Mouse (Mus musculus) olfactory bulb, adult 2 months (tissue): ENCODE measurements around the gene Vcam1. TPM values are rescaled to one million over a fixed set of nuclear protein-coding genes. Genes with fewer than 3 reads are reported as not detected.

Source experiments
- H3K27ac ChIP-seq: fragments of 200-500 bp; 2 replicates; pipeline ENCODE4 v1.5.1; 2012; ENCODE audit warnings: low read depth, low read length; ENCODE audit not compliant: insufficient read depth
- H3K4me1 ChIP-seq: fragments of 200-500 bp; 2 replicates; pipeline ENCODE4 v1.6.1; 2012; ENCODE audit warnings: low read length; ENCODE audit not compliant: control insufficient read depth, insufficient read depth
- H3K4me3 ChIP-seq: fragments of 200-500 bp; 2 replicates; pipeline ENCODE4 v1.5.1; 2012; ENCODE audit warnings: mild to moderate bottlenecking, low read depth, low read length, moderate library complexity; ENCODE audit not compliant: insufficient read depth
- CTCF ChIP-seq: fragments of 200-500 bp; IDR thresholded peaks from 2 replicates; pipeline ENCODE4 v1.5.1; 2012; ENCODE audit warnings: low read depth, mild to moderate bottlenecking, low read length, moderate library complexity; ENCODE audit not compliant: insufficient read depth
- POLR2A ChIP-seq: fragments of 200-500 bp; IDR thresholded peaks from 2 replicates; pipeline ENCODE4 v1.6.1; 2012; ENCODE audit warnings: mild to moderate bottlenecking, low read depth, low read length, moderate library complexity; ENCODE audit not compliant: insufficient read depth
- WGBS: fragments of 180-500 bp; shearing (Covaris S2); methylation state at CpG from one replicate; pipeline ENCODE4 v1.1.7; 2018; 5-methylcytosine and 5-hydroxymethylcytosine counted together
- polyA plus RNA-seq: library from polyadenylated mRNA; stranded (reverse); fragments of >200 nt; gene quantifications from 2 replicates; pipeline ENCODE4 v1.2.4, GENCODE M21; 2012; ENCODE audit warnings: low replicate concordance; ENCODE audit not compliant: missing spikeins, insufficient read depth, insufficient read length

Gene Vcam1
- 87.8 TPM in 1 of 2 replicates, not detected in the other for polyA plus RNA-seq

- Histone ChIP-seq H3K4me3 (peak within 1 kb of the TSS; percentile 26; the same call in 1 of the 2 replicates), H3K4me1 (no peaks in the 10 kb centered on the region), H3K27ac (no peak within 1 kb of the TSS)
- TF ChIP-seq CTCF (no peak), POLR2A (no peak)
- WGBS: 7% methylated on average over 9 of the region's 9 CpGs
Observed at GRCm38 (mm10) chr3:116129259-116129738, at the start of gene Vcam1. Vcam1 (minus strand) TSS chr3:116129688.

- WGBS: 92% methylated on average over 6 of the region's 6 CpGs
- no peaks in the 10 kb centered on the region for H3K4me1 ChIP-seq
- H3K27ac ChIP-seq: no peak overlapping the region
- H3K4me3 ChIP-seq: no peak overlapping the region
- TF ChIP-seq CTCF (no peak), POLR2A (no peak)
Observed at GRCm38 (mm10) chr3:116175106-116175505, 45.6 kb upstream of the Vcam1 start.

GRCm38 (mm10) chr3:116171461-116171860 is 42.0 kb upstream of the Vcam1 start:
- H3K4me1 ChIP-seq: no peaks in the 10 kb centered on the region
- 73% methylated on average over 5 of the region's 5 CpGs for WGBS
- no peak overlapping the region for H3K27ac ChIP-seq
- no peak overlapping the region for H3K4me3 ChIP-seq
- TF ChIP-seq POLR2A (no peak), CTCF (no peak)

- Histone ChIP-seq H3K4me1 (no peaks in the 10 kb centered on the region), H3K4me3 (no peak overlapping the region), H3K27ac (no peak overlapping the region)
- 91% methylated on average over 2 of the region's 2 CpGs for WGBS
- TF ChIP-seq CTCF (no peak), POLR2A (no peak)
Observed at GRCm38 (mm10) chr3:116168056-116168455, 38.6 kb upstream of the Vcam1 start.

- TF ChIP-seq CTCF (no peak), POLR2A (no peak)
- WGBS: 66% methylated on average over 8 of the region's 8 CpGs
- no peak overlapping the region for H3K4me3 ChIP-seq
- H3K27ac ChIP-seq: no peak overlapping the region
- no peaks in the 10 kb centered on the region for H3K4me1 ChIP-seq
Observed at GRCm38 (mm10) chr3:116166296-116166695, 36.8 kb upstream of the Vcam1 start.

GRCm38 (mm10) chr3:116165030-116165429 is 35.5 kb upstream of the Vcam1 start:
- H3K4me3 ChIP-seq: no peak overlapping the region
- H3K4me1 ChIP-seq: no peaks in the 10 kb centered on the region
- TF ChIP-seq POLR2A: no peak
- no peak for TF ChIP-seq CTCF
- H3K27ac ChIP-seq: no peak overlapping the region
- WGBS: 27% methylated on average over 1 of the region's 1 CpGs

- no peak overlapping the region for H3K27ac ChIP-seq
- 84% methylated on average over 5 of the region's 5 CpGs for WGBS
- no peaks in the 10 kb centered on the region for H3K4me1 ChIP-seq
- TF ChIP-seq CTCF (no peak), POLR2A (no peak)
- H3K4me3 ChIP-seq: no peak overlapping the region
Observed at GRCm38 (mm10) chr3:116163517-116163916, 34.0 kb upstream of the Vcam1 start.

GRCm38 (mm10) chr3:116162097-116162666 is 32.7 kb upstream of the Vcam1 start:
- TF ChIP-seq POLR2A: no peak
- no peak for TF ChIP-seq CTCF
- 84% methylated on average over 9 of the region's 9 CpGs for WGBS
- Histone ChIP-seq H3K4me3 (no peak overlapping the region), H3K27ac (no peak overlapping the region), H3K4me1 (no peaks in the 10 kb centered on the region)

GRCm38 (mm10) chr3:116159376-116159775 is 29.9 kb upstream of the Vcam1 start:
- H3K27ac ChIP-seq: no peak overlapping the region
- no peaks in the 10 kb centered on the region for H3K4me1 ChIP-seq
- H3K4me3 ChIP-seq: no peak overlapping the region
- TF ChIP-seq CTCF (no peak), POLR2A (no peak)
- 95% methylated on average over 5 of the region's 5 CpGs for WGBS

- H3K4me1 ChIP-seq: no peaks in the 10 kb centered on the region
- no peak overlapping the region for H3K27ac ChIP-seq
- H3K4me3 ChIP-seq: no peak overlapping the region
- no peak for TF ChIP-seq CTCF
- no peak for TF ChIP-seq POLR2A
- WGBS: 67% methylated on average over 13 of the region's 13 CpGs
Observed at GRCm38 (mm10) chr3:116157447-116157990, 28.0 kb upstream of the Vcam1 start.
